Mouse (Mus musculus): ENCODE results near the gene Cdon.

Cdon gene

DNA sequence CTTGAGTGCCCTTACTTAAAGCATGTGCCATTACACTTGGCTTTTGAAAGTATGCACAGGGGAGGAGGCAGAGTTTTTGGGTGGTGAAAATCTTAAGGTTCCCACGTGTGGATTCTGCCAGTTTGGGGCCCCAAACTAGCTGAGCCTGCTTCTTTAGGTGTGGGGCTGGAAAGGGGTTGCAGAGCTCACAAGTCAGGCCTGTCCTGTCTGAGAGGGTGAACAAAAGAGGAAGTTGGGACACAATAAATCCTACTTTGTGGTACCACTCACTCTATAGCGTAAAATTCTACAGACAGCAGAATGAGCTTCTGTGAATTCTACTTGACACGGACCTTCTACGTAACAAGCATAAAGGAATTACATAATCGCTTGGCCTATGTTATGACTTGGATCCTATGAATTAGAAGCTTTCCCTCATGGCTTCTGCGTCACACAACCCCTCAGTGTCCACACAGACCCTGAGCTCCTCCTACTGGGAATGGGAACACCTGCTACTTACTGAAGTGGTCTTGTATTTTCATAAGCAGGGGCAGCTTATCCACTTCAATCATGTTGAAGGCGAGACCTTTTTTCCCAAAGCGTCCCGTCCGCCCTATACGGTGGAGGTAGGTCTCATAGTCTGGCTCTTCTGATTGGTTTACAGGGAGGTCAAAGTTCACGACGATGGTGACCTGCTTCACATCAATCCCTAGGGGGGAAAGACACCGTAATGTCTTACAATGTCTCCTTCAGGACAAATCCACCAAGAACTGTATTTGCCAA, 122.4 kb downstream of the Cdon start:
- DNase-seq, result no peak

DNA sequence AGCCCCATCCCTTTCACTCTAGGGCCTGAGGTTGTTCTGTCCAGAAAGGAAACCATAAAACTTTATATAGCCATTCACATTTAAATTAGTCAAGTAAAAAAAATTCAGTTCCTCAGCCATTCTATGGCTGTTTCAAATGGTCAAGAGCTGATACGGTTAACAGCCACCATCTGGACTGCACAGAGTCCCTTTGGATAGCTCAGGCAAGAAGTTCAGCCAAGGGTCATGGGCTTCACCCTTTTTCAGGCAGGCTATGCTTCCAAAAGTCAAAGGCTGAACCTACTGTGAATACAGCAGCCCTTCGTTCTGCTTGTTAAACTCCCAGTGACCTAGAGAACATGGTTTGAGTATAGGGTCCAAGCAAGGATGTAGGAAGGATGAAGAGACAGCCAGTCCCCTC, 123.7 kb downstream of the Cdon start:
- no peak for DNase-seq

DNA sequence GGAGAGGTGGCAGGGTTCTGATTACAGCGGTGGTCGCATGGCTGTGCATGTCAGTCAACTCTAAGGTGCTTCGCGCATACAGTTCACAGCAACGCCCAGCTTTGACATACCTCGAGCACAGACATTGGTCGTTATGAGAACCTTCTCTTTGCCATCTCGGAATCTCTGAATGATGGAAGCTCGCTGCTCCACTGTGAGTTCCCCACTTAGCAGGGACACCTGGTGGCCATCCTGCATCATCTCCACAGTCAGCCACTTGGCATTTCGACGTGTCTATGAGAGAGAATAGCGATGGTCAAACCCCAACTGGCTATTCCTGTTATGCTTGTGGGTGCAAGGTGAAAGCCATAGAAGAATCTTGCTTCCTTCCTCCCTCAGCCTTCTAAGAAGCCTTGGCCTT, 124.8 kb downstream of the Cdon start:
- DNase-seq, result no peak

DNA sequence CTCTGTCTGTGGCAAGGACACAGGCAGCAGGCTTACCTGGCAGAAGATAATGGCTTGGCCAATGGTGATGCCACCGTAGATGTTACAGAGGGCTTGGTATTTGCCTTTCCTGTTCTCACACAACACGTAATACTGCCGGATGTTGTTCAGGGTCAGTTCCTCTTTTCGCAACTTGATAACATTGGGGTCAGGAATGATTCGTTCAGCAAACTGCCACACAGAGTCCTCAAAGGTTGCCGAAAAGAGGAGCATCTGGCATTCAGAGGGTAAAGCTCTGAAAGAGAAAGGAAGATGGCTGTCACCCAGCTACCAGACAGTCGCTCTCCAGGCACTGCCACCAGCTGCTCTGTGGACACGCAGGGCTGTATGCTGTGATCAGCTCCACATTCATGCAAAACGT, 125.8 kb downstream of the Cdon start:
- no peak for DNase-seq

DNA sequence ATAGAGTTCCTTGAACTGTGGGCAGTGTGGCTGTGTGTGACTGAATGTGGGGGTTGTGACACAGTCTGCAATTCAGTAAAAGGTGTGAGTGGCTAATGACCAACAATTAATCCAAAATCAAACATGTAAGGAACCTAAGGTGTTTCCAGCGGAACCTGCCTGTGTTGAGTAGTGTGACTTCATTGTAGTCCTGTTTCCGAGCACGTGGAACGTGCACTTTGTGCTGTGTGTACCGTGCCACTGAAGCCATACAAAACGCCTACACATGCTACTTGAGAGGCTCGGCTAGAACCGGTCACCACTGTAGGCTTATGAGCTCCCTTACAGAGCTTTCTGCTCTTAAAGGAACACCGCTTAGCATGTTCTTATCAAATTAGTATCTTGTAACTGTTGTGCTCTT, 127.5 kb downstream of the Cdon start:
- no peak for DNase-seq

DNA sequence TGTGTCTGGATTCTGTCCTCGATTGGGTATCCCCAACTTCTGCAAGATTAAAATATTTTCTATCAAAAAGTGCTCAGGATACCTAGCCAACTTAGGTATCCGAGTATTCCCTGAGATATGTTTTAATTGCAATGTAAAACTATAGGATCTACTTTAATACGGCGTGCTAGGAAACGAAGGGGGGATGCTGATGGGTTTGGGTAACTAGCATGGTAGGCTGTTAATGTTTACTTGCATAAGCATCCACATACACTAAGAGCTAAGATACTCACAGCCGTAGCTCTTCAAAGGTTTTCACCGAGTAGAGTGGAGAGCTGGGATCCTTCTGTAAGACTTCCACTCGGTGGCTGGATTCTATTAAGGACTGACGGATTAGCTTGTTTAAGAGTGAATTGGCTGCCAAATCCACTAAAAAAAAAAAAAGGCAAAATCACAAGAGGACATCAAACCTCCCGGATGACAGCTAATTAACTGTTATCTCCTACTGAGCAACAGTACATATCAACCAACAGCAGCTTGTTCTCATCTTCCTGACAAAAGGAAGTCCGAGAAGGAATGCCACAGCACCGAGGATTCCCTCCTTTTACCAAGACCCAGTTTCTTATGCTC, 135.7 kb downstream of the Cdon start:
- no peak for DNase-seq

Measured in thymus, postnatal 36 days (tissue).